Mouse (Mus musculus) thymus, adult 2 months (tissue): ENCODE results near the gene Pimreg.

Source experiments
- CTCF ChIP-seq: fragments of 200-500 bp; IDR thresholded peaks from 2 replicates; pipeline ENCODE4 v1.5.1; 2012; ENCODE audit warnings: mild to moderate bottlenecking, control low read depth, low read length, moderate library complexity, borderline replicate concordance; ENCODE audit not compliant: control insufficient read depth, poor library complexity, insufficient read depth; ENCODE audit errors: extremely low read depth
- POLR2A ChIP-seq: fragments of 200-500 bp; IDR thresholded peaks from 2 replicates; pipeline ENCODE4 v1.6.1; 2012; ENCODE audit warnings: mild to moderate bottlenecking, low read length, control low read depth, moderate library complexity; ENCODE audit not compliant: control insufficient read depth, poor library complexity, insufficient read depth; ENCODE audit errors: extremely low read depth

- TF ChIP-seq CTCF, result no peak
- TF ChIP-seq POLR2A, result no peak
Measured at GRCm38 (mm10) chr11:72032589-72032988, 9.2 kb upstream of the Pimreg start.
